Mouse (Mus musculus) frontal cortex, postnatal 36 days (tissue): Measurements from ENCODE around the gene Rsrp1.
A peak's percentile ranks its signal among the peaks of the same experiment; 100 is the strongest.
"Not testable (repeated sequence)": the region's sequence is repeated elsewhere in the genome, so short reads cannot be mapped to it uniquely, and the experiment has no call there.

Source experiments
- DNase-seq, 2 experiments: peaks; one replicate each; pipeline ENCODE4 v3.0.0; 2022; ENCODE audit warnings: low spot score in 2 of 2

Rsrp1 gene

GRCm38 (mm10) chr4:134923258-134924018 lies at the start of gene Rsrp1:
Rsrp1 (plus strand) TSS chr4:134923592.
- DNase-seq = peak; percentile 96 to 98

GRCm38 (mm10) chr4:134876171-134876570 lies 47.2 kb upstream of the Rsrp1 start:
- no peak for DNase-seq

GRCm38 (mm10) chr4:134879410-134879981 lies 43.9 kb upstream of the Rsrp1 start:
- DNase-seq = peak; percentile 64 to 66

- no peak for DNase-seq
Observed at GRCm38 (mm10) chr4:134880041-134880440, 43.4 kb upstream of the Rsrp1 start.

- no peak for DNase-seq
Observed at GRCm38 (mm10) chr4:134883266-134883665, 40.1 kb upstream of the Rsrp1 start.

GRCm38 (mm10) chr4:134883808-134884207 lies 39.6 kb upstream of the Rsrp1 start:
- DNase-seq = peak in 1 of 2 experiments; percentile 5

GRCm38 (mm10) chr4:134884364-134884763 lies 39.0 kb upstream of the Rsrp1 start:
- no peak for DNase-seq

- DNase-seq = peak; percentile 40 to 66
Observed at GRCm38 (mm10) chr4:134892096-134892495, 31.3 kb upstream of the Rsrp1 start.

GRCm38 (mm10) chr4:134897256-134897655 lies 26.1 kb upstream of the Rsrp1 start:
- no peak for DNase-seq

GRCm38 (mm10) chr4:134901126-134901525 lies 22.3 kb upstream of the Rsrp1 start:
- no peak for DNase-seq

GRCm38 (mm10) chr4:134903046-134903445 lies 20.3 kb upstream of the Rsrp1 start:
- no peak for DNase-seq

- DNase-seq = not testable (repeated sequence)
Observed at GRCm38 (mm10) chr4:134911406-134911805, 12.0 kb upstream of the Rsrp1 start.

- DNase-seq = peak; percentile 42 to 57
Observed at GRCm38 (mm10) chr4:134913413-134913812, 10.0 kb upstream of the Rsrp1 start.

- DNase-seq = no peak
Observed at GRCm38 (mm10) chr4:134914122-134914863, 9.1 kb upstream of the Rsrp1 start.

GRCm38 (mm10) chr4:134914864-134915209 lies 8.6 kb upstream of the Rsrp1 start, which contains the start of gene Tmem50a:
Tmem50a (minus strand) TSS chr4:134915024.
- peak; percentile 90 to 92 for DNase-seq

- no peak for DNase-seq
Observed at GRCm38 (mm10) chr4:134915223-134916050, 8.0 kb upstream of the Rsrp1 start.

- DNase-seq = no peak
Observed at GRCm38 (mm10) chr4:134917194-134917593, 6.2 kb upstream of the Rsrp1 start.

GRCm38 (mm10) chr4:134918381-134918780 lies 5.0 kb upstream of the Rsrp1 start:
- no peak for DNase-seq

GRCm38 (mm10) chr4:134919733-134920540 lies 3.5 kb upstream of the Rsrp1 start:
- no peak for DNase-seq

GRCm38 (mm10) chr4:134920631-134921030 lies 2.8 kb upstream of the Rsrp1 start:
- no peak for DNase-seq

- DNase-seq = no peak
Observed at GRCm38 (mm10) chr4:134921703-134922102, 1.7 kb upstream of the Rsrp1 start.
